Mouse (Mus musculus): Measurements from ENCODE around the gene S100pbp.

GRCm38 (mm10) chr4:129110804-129111203 is 78.7 kb downstream of the S100pbp start:
- TF ChIP-seq CTCF (IDR thresholded peaks at IDR 0.05; ENCODE audit: low read depth) (no peak), EP300 (optimal IDR thresholded peaks at IDR 0.05) (no peak)
